In genomic region chr5:113329463-113329862, GRCm38 (mm10) we compare ENCODE assay signal across 27 mouse cellular contexts. TPM values are rescaled to one million over a fixed set of nuclear protein-coding genes. Genes with fewer than 3 reads are reported as not detected.
DNase-seq lines count a peak whose midpoint lies in the region; ATAC-seq and TF ChIP-seq lines count a peak whose summit lies in the region.
"Had no signal": no experiment of that assay in that cellular context is flagged by ENCODE, and none has a peak within 500 bp of the region (broad histone marks: within the 10 kb centered on the region; RNA-seq: fewer than 3 reads in every experiment).

No protein-coding gene starts in this region.

- no peak for TF ChIP-seq CTCF in E14TG2a.4 (conservative IDR thresholded peaks at IDR 0.05; ENCODE audit: low read length)
- TF ChIP-seq CTCF in G1E (IDR thresholded peaks at IDR 0.05; ENCODE audit: low read depth, low read length), result no peak

- DNase-seq in ES-CJ7 (ENCODE audit: low read depth, low spot score) (peak; percentile 81), G1E (ENCODE audit: low spot score) (no peak)
- DNase-seq in yolk sac, embryonic 10.5 days (ENCODE audit: low spot score), result no peak
- DNase-seq: adrenal gland, adult 2 months; adrenal gland, postnatal 10 days; adrenal gland, postnatal 36 days; B cell, adult 2 months; cerebellum, adult 11-12 months; cerebellum, adult 2 months; cerebellum, adult 9-10 months; cerebellum, postnatal 10 days; cerebellum, postnatal 25 days; forebrain, postnatal 0 days had no signal

- H3K27me3 ChIP-seq in megakaryocyte, embryonic 14.5 days (replicated peaks), result peaks cover 32% of the 10 kb centered on the region
- H3K27me3 ChIP-seq in E14TG2a.4 (ENCODE audit: insufficient read depth, low read length), result no peaks in the 10 kb centered on the region
- H3K27me3 ChIP-seq in G1E (ENCODE audit: insufficient read depth, low read length), result no peaks in the 10 kb centered on the region

- no peak for ATAC-seq in megakaryocyte, adult 5-6 weeks (ENCODE audit: poor library complexity, severe bottlenecking)
- no peak for ATAC-seq in G1E (ENCODE audit: extremely low read depth, insufficient number of reproducible peaks, low FRiP score, poor library complexity, severe bottlenecking)
- no peak for ATAC-seq in frontal cortex, adult (ENCODE audit: low TSS enrichment)
- ATAC-seq: CD4-positive, CD25-positive, alpha-beta regulatory T cell, adult 4 months; forebrain, embryonic 13.5 days; forebrain, embryonic 15.5 days; forebrain, postnatal 0 days had no signal

- peak overlapping the region; percentile 1 for H3K4me3 ChIP-seq in megakaryocyte, embryonic 14.5 days (replicated peaks)
- H3K4me3 ChIP-seq in E14TG2a.4 (replicated peaks; ENCODE audit: low read length), result peak overlapping the region; percentile 78
- H3K4me3 ChIP-seq in G1E (ENCODE audit: low read depth, low read length), result peak overlapping the region; percentile 40; the same call in 1 of the 2 replicates
- H3K4me3 ChIP-seq: embryonic facial prominence, embryonic 10.5 days; embryonic facial prominence, embryonic 12.5 days; forebrain, embryonic 13.5 days; forebrain, embryonic 15.5 days had no signal

- H3K4me1 ChIP-seq in megakaryocyte, embryonic 14.5 days, result no peaks in the 10 kb centered on the region
- H3K4me1 ChIP-seq in E14TG2a.4 (replicated peaks; ENCODE audit: low read depth, low read length) (peaks cover 84% of the 10 kb centered on the region), G1E (ENCODE audit: insufficient read depth, low read depth, low read length) (no peaks in the 10 kb centered on the region)
- H3K4me1 ChIP-seq: forebrain, embryonic 15.5 days had no signal

- peaks cover 60% of the 10 kb centered on the region for H3K9me3 ChIP-seq in megakaryocyte, embryonic 14.5 days
- H3K9me3 ChIP-seq in E14TG2a.4 (ENCODE audit: low read length) (no peaks in the 10 kb centered on the region), G1E (replicated peaks) (peaks cover 81% of the 10 kb centered on the region)

- H3K36me3 ChIP-seq in megakaryocyte, embryonic 14.5 days (replicated peaks; ENCODE audit: low read length), result no peaks in the 10 kb centered on the region
- H3K36me3 ChIP-seq in E14TG2a.4 (ENCODE audit: insufficient read depth, low read length) (peaks cover 38% of the 10 kb centered on the region), G1E (replicated peaks) (no peaks in the 10 kb centered on the region)
- H3K36me3 ChIP-seq: embryonic facial prominence, embryonic 10.5 days; embryonic facial prominence, embryonic 12.5 days; forebrain, embryonic 15.5 days had no signal

RNA-seq across cellular contexts. Expression of gene Sgsm1, which starts 18.9 kb away (rescaled TPM):
- polyA plus RNA-seq in megakaryocyte, embryonic 14.5 days (2012; ENCODE audit: insufficient read depth, low replicate concordance), result not detected in 2 replicates
- not detected in 2 replicates for total RNA-seq in megakaryocyte, adult 5-6 weeks (2015)
- total RNA-seq in megakaryocyte, adult 5-6 weeks (2017), result not detected in 2 replicates
- total RNA-seq in G1E (2014; fragmentation: Nextera tagmentation) (not detected in 2 replicates), G1E (2017) (under 0.01 and 0.05 TPM in 2 replicates)
- polyA plus RNA-seq in G1E (2012), result not detected in 2 replicates
- total RNA-seq: MEL had no signal
- polyA plus RNA-seq: CD4-positive, CD25-positive, alpha-beta regulatory T cell, adult 4 months had no signal

RNA-seq across cellular contexts. Expression of gene Aym1, which starts 27.6 kb away (rescaled TPM):
- not detected in 2 replicates for polyA plus RNA-seq in megakaryocyte, embryonic 14.5 days (2012; ENCODE audit: insufficient read depth, low replicate concordance)
- not detected in 2 replicates for total RNA-seq in megakaryocyte, adult 5-6 weeks (2015)
- total RNA-seq in megakaryocyte, adult 5-6 weeks (2017), result not detected in 2 replicates
- total RNA-seq in G1E (2014; fragmentation: Nextera tagmentation) (not detected in 2 replicates), G1E (2017) (0.29 TPM in 1 of 2 replicates, not detected in the other)
- not detected in 2 replicates for polyA plus RNA-seq in G1E (2012)
- total RNA-seq: adrenal gland, adult 2 months; adrenal gland, postnatal 10 days; adrenal gland, postnatal 36 days; CH12.LX; forebrain, postnatal 0 days; MEL had no signal
- polyA plus RNA-seq: adrenal gland, adult 2 months; CD4-positive, CD25-positive, alpha-beta regulatory T cell, adult 4 months; cerebellum, adult 2 months; embryonic facial prominence, embryonic 10.5 days; embryonic facial prominence, embryonic 12.5 days; embryonic facial prominence, embryonic 14.5 days; forebrain, embryonic 11.5 days; forebrain, embryonic 13.5 days; forebrain, embryonic 15.5 days; forebrain, postnatal 0 days; frontal cortex, adult 2 months had no signal

Comparison
In these comparisons a context has a peak if more than half of its experiments do, and no peak if none do; other contexts are left out.
1. H3K4me3 ChIP-seq: peak in every context shown above with its lines; median percentile 78 in E14TG2a.4; 40 in G1E; 1 in megakaryocyte, embryonic 14.5 days.